Mouse (Mus musculus) embryonic facial prominence, embryonic 12.5 days (tissue): ENCODE measurements around the gene Pigg. TPM values are rescaled to one million over a fixed set of nuclear protein-coding genes. Genes with fewer than 3 reads are reported as not detected.

ENCODE experiments used
- ATAC-seq: fragments of 200-750 bp; cut with Nextera tagmentation; 2 replicates; pipeline ENCODE4 v1.8.0; 2017; ENCODE audit not compliant: insufficient number of reproducible peaks, insufficient read depth, low FRiP score, low TSS enrichment
- H3K27ac ChIP-seq: fragments of 300-500 bp; sonication (generic); 2 replicates; pipeline ENCODE4 v1.5.1; 2016; ENCODE audit warnings: mild to moderate bottlenecking
- H3K27me3 ChIP-seq: fragments of 300-500 bp; sonication (generic); 2 replicates; pipeline ENCODE4 v1.6.1; 2016; ENCODE audit warnings: mild to moderate bottlenecking, moderate library complexity
- H3K36me3 ChIP-seq: fragments of 300-500 bp; sonication (generic); 2 replicates; pipeline ENCODE4 v1.6.1; 2016; ENCODE audit warnings: mild to moderate bottlenecking
- H3K4me1 ChIP-seq: fragments of 300-500 bp; sonication (generic); 2 replicates; pipeline ENCODE4 v1.6.1; 2016
- H3K4me2 ChIP-seq: fragments of 300-500 bp; sonication (generic); replicated peaks from 2 replicates; pipeline ENCODE4 v1.6.1; 2016; ENCODE audit warnings: mild to moderate bottlenecking, moderate library complexity
- H3K4me3 ChIP-seq: fragments of 300-500 bp; sonication (generic); 2 replicates; pipeline ENCODE4 v1.5.1; 2016; ENCODE audit warnings: mild to moderate bottlenecking
- H3K9ac ChIP-seq: fragments of 300-500 bp; sonication (generic); 2 replicates; pipeline ENCODE4 v1.6.1; 2016; ENCODE audit warnings: mild to moderate bottlenecking, moderate library complexity
- H3K9me3 ChIP-seq: fragments of 300-500 bp; sonication (generic); 2 replicates; pipeline ENCODE4 v1.6.1; 2016; ENCODE audit warnings: mild to moderate bottlenecking, moderate library complexity
- WGBS: fragments of 180-500 bp; shearing (Covaris S2); methylation state at CpG from one replicate; pipeline ENCODE4 v1.1.7; 2016; 5-methylcytosine and 5-hydroxymethylcytosine counted together
- polyA plus RNA-seq: library from polyadenylated mRNA; unstranded; fragments of >200 nt; fragmentation: Nextera tagmentation; extraction: Ambion mirVana; gene quantifications from 2 replicates; pipeline ENCODE4 v1.2.1, GENCODE M21; 2016

Pigg gene
- polyA plus RNA-seq, 1 experiment from 2014 or later: 6.9 TPM

GRCm38 (mm10) chr5:108385632-108386031, 73.2 kb downstream of the Pigg start:
- Histone ChIP-seq H3K9ac (no peak overlapping the region), H3K4me1 (no peaks in the 10 kb centered on the region), H3K27me3 (peaks cover 11% of the 10 kb centered on the region; the same call in 1 of the 2 replicates), H3K4me2 (no peak overlapping the region), H3K4me3 (no peak overlapping the region), H3K36me3 (no peaks in the 10 kb centered on the region), H3K9me3 (no peaks in the 10 kb centered on the region), H3K27ac (no peak overlapping the region)
- 83% methylated on average over 2 of the region's 2 CpGs for WGBS
- ATAC-seq: no peak

- H3K4me3 ChIP-seq: no peak overlapping the region
- no peak for ATAC-seq
- WGBS: 65% methylated on average over 4 of the region's 4 CpGs
- H3K9ac ChIP-seq: no peak overlapping the region
- H3K27ac ChIP-seq: no peak overlapping the region
- no peak overlapping the region for H3K4me2 ChIP-seq
- no peaks in the 10 kb centered on the region for H3K36me3 ChIP-seq
- H3K9me3 ChIP-seq: no peaks in the 10 kb centered on the region
- peaks cover 11% of the 10 kb centered on the region; the same call in 1 of the 2 replicates for H3K27me3 ChIP-seq
- H3K4me1 ChIP-seq: no peaks in the 10 kb centered on the region
Measured at GRCm38 (mm10) chr5:108386449-108386848, 74.0 kb downstream of the Pigg start.

- Histone ChIP-seq H3K27ac (no peak within 1 kb of the TSS), H3K4me2 (no peak within 1 kb of the TSS), H3K4me3 (no peak within 1 kb of the TSS), H3K27me3 (peaks cover 11% of the 10 kb centered on the region; the same call in 1 of the 2 replicates), H3K9ac (no peak within 1 kb of the TSS), H3K4me1 (no peaks in the 10 kb centered on the region), H3K9me3 (no peaks in the 10 kb centered on the region), H3K36me3 (no peaks in the 10 kb centered on the region)
- ATAC-seq: no peak
- WGBS: 77% methylated on average over 7 of the region's 7 CpGs
Measured at GRCm38 (mm10) chr5:108388201-108388600, 75.8 kb downstream of the Pigg start, which contains the start of gene Pde6b. TSS of gene Pde6b (plus strand) at chr5:108388391.

- peaks cover 11% of the 10 kb centered on the region; the same call in 1 of the 2 replicates for H3K27me3 ChIP-seq
- 78% methylated on average over 3 of the region's 3 CpGs for WGBS
- H3K27ac ChIP-seq: no peak overlapping the region
- no peaks in the 10 kb centered on the region for H3K4me1 ChIP-seq
- no peak overlapping the region for H3K4me3 ChIP-seq
- no peak for ATAC-seq
- H3K9me3 ChIP-seq: no peaks in the 10 kb centered on the region
- no peak overlapping the region for H3K4me2 ChIP-seq
- H3K36me3 ChIP-seq: no peaks in the 10 kb centered on the region
- H3K9ac ChIP-seq: no peak overlapping the region
Measured at GRCm38 (mm10) chr5:108389744-108390143, 77.3 kb downstream of the Pigg start.

Other genes starting within 250 kb of the Pigg start
- 135 and 142 TPM in 2 replicates for gene Mtf2, start 246.9 kb upstream of the Pigg start, polyA plus RNA-seq
- 28.9 and 29.3 TPM in 2 replicates for gene Tmed5, start 180.0 kb upstream of the Pigg start, polyA plus RNA-seq
- gene Ccdc18, start 179.7 kb upstream of the Pigg start, polyA plus RNA-seq: 11.2 and 12.6 TPM in 2 replicates
- gene Dr1, start 43.7 kb upstream of the Pigg start, polyA plus RNA-seq: 47.6 and 51.8 TPM in 2 replicates
- not detected in 2 replicates for gene Gm42517, start 55.3 kb downstream of the Pigg start, polyA plus RNA-seq
- 0.26 and 0.31 TPM in 2 replicates for gene Pde6b, start 75.8 kb downstream of the Pigg start, polyA plus RNA-seq
- 453 and 457 TPM in 2 replicates for gene Atp5k, start 121.8 kb downstream of the Pigg start, polyA plus RNA-seq
- gene Mfsd7a, start 136.3 kb downstream of the Pigg start, polyA plus RNA-seq: 0.18 TPM in 2 replicates
- 30.6 and 34.7 TPM in 2 replicates for gene Pcgf3, start 148.6 kb downstream of the Pigg start, polyA plus RNA-seq
- 3.5 and 4.3 TPM in 2 replicates for gene Cplx1, start 237.4 kb downstream of the Pigg start, polyA plus RNA-seq